Mouse (Mus musculus): Measurements from ENCODE around the gene Olfr896-ps1. TPM values are rescaled to one million over a fixed set of nuclear protein-coding genes. Genes with fewer than 3 reads are reported as not detected.

The Olfr896-ps1 gene
- not detected in 2 replicates for polyA plus RNA-seq (2012; rRNA removed)

DNA sequence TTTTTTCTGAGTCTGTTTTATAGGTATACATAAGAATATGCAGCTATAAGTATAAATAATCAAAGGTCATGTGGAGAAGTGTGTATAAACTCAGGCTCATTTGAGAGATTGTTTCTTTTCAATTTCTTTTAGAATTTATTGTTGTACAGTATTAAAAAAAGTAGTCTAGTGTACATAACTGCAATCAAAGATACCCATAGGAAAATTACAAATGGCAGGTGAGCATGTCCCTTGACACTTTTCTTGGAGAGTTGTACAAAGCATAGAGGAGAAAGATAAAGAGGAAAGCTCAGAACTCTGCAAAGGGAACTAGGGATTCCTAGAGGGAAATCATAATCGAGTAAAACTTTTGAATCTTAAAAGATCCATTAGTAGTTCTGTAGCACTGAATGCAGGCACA is at the start of gene Olfr896-ps1:
Gene Olfr896-ps1 (plus strand): TSS at position 301 of the 400 bp plus-strand sequence.
- no peaks in the 10 kb centered on the region for H3K27me3 ChIP-seq (ENCODE audit: control insufficient read depth, insufficient read depth, low read length)
- no peaks in the 10 kb centered on the region for H3K4me1 ChIP-seq (ENCODE audit: control insufficient read depth, insufficient read depth, insufficient read length, low read length)
- no peaks in the 10 kb centered on the region for H3K36me3 ChIP-seq (ENCODE audit: control insufficient read depth, insufficient read depth, low read length)
- 80% methylated on average over 1 of the region's 1 CpGs for WGBS
- no peak within 1 kb of the TSS for H3K27ac ChIP-seq (ENCODE audit: insufficient read depth, low read depth, low read length)
- no peak within 1 kb of the TSS for H3K4me3 ChIP-seq (ENCODE audit: low read depth, low read length)
- TF ChIP-seq CTCF (IDR thresholded peaks at IDR 0.05; ENCODE audit: extremely low read depth, insufficient read length, insufficient replicate concordance, low read depth, low read length) (no peak), POLR2A (IDR thresholded peaks at IDR 0.05; ENCODE audit: low read depth, low read length) (no peak)

DNA sequence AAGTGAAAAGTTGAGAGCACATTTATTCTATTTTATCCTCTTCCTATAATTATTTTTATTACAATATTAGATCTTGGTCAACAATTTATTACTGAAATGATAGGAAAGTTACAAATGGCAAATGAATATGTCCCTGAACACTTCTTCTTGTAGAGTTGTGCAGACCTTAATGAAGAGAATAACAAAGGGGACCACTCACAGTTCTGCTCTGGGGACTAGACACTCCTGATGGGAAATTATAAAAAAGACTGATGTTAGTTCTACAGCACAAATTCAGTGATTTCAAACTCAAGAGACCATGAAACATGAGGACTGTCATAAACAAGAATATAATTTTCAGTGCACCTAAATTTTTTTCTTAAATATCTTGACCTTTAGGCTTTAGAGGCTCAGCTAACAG is 38.4 kb upstream of the Olfr896-ps1 start, which contains the start of gene Olfr143:
Gene Olfr143 (plus strand): TSS at position 301 of the 400 bp plus-strand sequence.
- Histone ChIP-seq H3K27ac (ENCODE audit: insufficient read depth, low read depth, low read length) (no peak within 1 kb of the TSS), H3K27me3 (ENCODE audit: control insufficient read depth, insufficient read depth, low read length) (no peaks in the 10 kb centered on the region), H3K36me3 (ENCODE audit: control insufficient read depth, insufficient read depth, low read length) (no peaks in the 10 kb centered on the region), H3K4me1 (ENCODE audit: control insufficient read depth, insufficient read depth, insufficient read length, low read length) (no peaks in the 10 kb centered on the region), H3K4me3 (ENCODE audit: low read depth, low read length) (no peak within 1 kb of the TSS)
- TF ChIP-seq POLR2A (IDR thresholded peaks at IDR 0.05; ENCODE audit: low read depth, low read length) (no peak), CTCF (IDR thresholded peaks at IDR 0.05; ENCODE audit: extremely low read depth, insufficient read length, insufficient replicate concordance, low read depth, low read length) (no peak)

DNA sequence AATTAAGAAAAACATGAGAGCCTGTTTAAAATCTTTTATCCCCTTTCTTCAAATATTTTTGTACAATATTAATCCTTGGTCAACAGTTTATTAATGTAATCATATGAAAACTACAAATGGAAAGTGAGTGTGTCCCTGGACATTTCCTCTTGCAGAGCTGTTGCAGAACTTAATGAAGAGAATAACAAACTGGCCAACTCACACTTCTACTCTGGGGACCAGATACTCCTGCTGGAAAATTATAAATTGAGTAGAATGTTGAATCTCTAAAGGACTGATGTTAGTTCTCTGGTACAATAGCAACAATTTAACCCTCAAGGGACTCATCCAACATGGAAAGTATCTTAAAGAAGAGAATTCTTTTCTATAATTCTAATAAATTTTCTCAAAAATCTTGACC is 23.4 kb upstream of the Olfr896-ps1 start, which contains the start of gene Olfr895:
Gene Olfr895 (plus strand): TSS at position 301 of the 400 bp plus-strand sequence.
- H3K27ac ChIP-seq (ENCODE audit: insufficient read depth, low read depth, low read length): no peak within 1 kb of the TSS
- H3K36me3 ChIP-seq (ENCODE audit: control insufficient read depth, insufficient read depth, low read length): no peaks in the 10 kb centered on the region
- no peaks in the 10 kb centered on the region for H3K27me3 ChIP-seq (ENCODE audit: control insufficient read depth, insufficient read depth, low read length)
- H3K4me3 ChIP-seq (ENCODE audit: low read depth, low read length): no peak within 1 kb of the TSS
- TF ChIP-seq CTCF (IDR thresholded peaks at IDR 0.05; ENCODE audit: extremely low read depth, insufficient read length, insufficient replicate concordance, low read depth, low read length) (no peak), POLR2A (IDR thresholded peaks at IDR 0.05; ENCODE audit: low read depth, low read length) (no peak)
- H3K4me1 ChIP-seq (ENCODE audit: control insufficient read depth, insufficient read depth, insufficient read length, low read length): no peaks in the 10 kb centered on the region

DNA sequence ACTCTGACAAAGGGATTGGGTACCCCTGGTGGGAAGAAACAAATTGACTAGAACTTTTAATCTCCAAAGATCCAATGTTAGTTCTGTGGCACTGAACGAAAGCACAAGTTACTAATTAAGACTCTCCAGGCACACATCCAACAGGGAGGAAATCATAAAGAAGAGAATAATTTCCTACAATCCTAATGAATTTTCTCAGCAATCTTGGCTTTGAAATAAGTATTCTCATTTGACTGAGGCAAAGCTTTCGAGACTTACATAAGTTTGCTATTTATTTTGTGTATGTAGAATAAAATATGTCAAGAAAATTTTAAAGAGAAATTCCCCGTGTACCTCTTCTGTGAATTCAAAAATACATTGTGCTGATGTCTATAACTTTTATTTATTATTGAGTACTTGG is 37.9 kb downstream of the Olfr896-ps1 start, which contains the start of gene Olfr25:
Gene Olfr25 (plus strand): TSS at position 301 of the 400 bp plus-strand sequence.
- WGBS: 67% methylated on average over 3 of the region's 3 CpGs
- Histone ChIP-seq H3K4me3 (ENCODE audit: low read depth, low read length) (no peak within 1 kb of the TSS), H3K27ac (ENCODE audit: insufficient read depth, low read depth, low read length) (no peak within 1 kb of the TSS), H3K36me3 (ENCODE audit: control insufficient read depth, insufficient read depth, low read length) (no peaks in the 10 kb centered on the region), H3K4me1 (ENCODE audit: control insufficient read depth, insufficient read depth, insufficient read length, low read length) (no peaks in the 10 kb centered on the region), H3K27me3 (ENCODE audit: control insufficient read depth, insufficient read depth, low read length) (no peaks in the 10 kb centered on the region)
- TF ChIP-seq CTCF (IDR thresholded peaks at IDR 0.05; ENCODE audit: extremely low read depth, insufficient read length, insufficient replicate concordance, low read depth, low read length): no peak
- TF ChIP-seq POLR2A (IDR thresholded peaks at IDR 0.05; ENCODE audit: low read depth, low read length): no peak

Other genes starting within 250 kb of the Olfr896-ps1 start
- gene Olfr884, start 244.6 kb upstream of the Olfr896-ps1 start, polyA plus RNA-seq (2012; rRNA removed): not detected in 2 replicates
- not detected in 2 replicates for gene Olfr885, start 229.8 kb upstream of the Olfr896-ps1 start, polyA plus RNA-seq (2012; rRNA removed)
- not detected in 2 replicates for gene Olfr887, start 207.0 kb upstream of the Olfr896-ps1 start, polyA plus RNA-seq (2012; rRNA removed)
- not detected in 2 replicates for gene Olfr888, start 183.0 kb upstream of the Olfr896-ps1 start, polyA plus RNA-seq (2012; rRNA removed)
- gene Olfr889, start 175.9 kb upstream of the Olfr896-ps1 start, polyA plus RNA-seq (2012; rRNA removed): not detected in 2 replicates
- gene Olfr890, start 148.6 kb upstream of the Olfr896-ps1 start, polyA plus RNA-seq (2012; rRNA removed): not detected in 2 replicates
- not detected in 2 replicates for gene Olfr891, start 110.3 kb upstream of the Olfr896-ps1 start, polyA plus RNA-seq (2012; rRNA removed)
- not detected in 2 replicates for gene Olfr893, start 82.7 kb upstream of the Olfr896-ps1 start, polyA plus RNA-seq (2012; rRNA removed)
- gene Olfr894, start 73.1 kb upstream of the Olfr896-ps1 start, polyA plus RNA-seq (2012; rRNA removed): not detected in 2 replicates
- gene Olfr143, start 38.3 kb upstream of the Olfr896-ps1 start, polyA plus RNA-seq (2012; rRNA removed): not detected in 2 replicates
- not detected in 2 replicates for gene Olfr895, start 23.3 kb upstream of the Olfr896-ps1 start, polyA plus RNA-seq (2012; rRNA removed)
- not detected in 2 replicates for gene Olfr25, start 38.0 kb downstream of the Olfr896-ps1 start, polyA plus RNA-seq (2012; rRNA removed)
- gene Olfr898, start 57.3 kb downstream of the Olfr896-ps1 start, polyA plus RNA-seq (2012; rRNA removed): not detected in 2 replicates
- gene Olfr250, start 75.8 kb downstream of the Olfr896-ps1 start, polyA plus RNA-seq (2012; rRNA removed): not detected in 2 replicates
- not detected in 2 replicates for gene Olfr251, start 86.0 kb downstream of the Olfr896-ps1 start, polyA plus RNA-seq (2012; rRNA removed)
- gene Olfr147, start 110.6 kb downstream of the Olfr896-ps1 start, polyA plus RNA-seq (2012; rRNA removed): not detected in 2 replicates
- gene Olfr901, start 138.3 kb downstream of the Olfr896-ps1 start, polyA plus RNA-seq (2012; rRNA removed): not detected in 2 replicates
- not detected in 2 replicates for gene Olfr902, start 156.5 kb downstream of the Olfr896-ps1 start, polyA plus RNA-seq (2012; rRNA removed)
- gene Olfr904, start 172.0 kb downstream of the Olfr896-ps1 start, polyA plus RNA-seq (2012; rRNA removed): not detected in 2 replicates
- not detected in 2 replicates for gene Olfr905, start 180.0 kb downstream of the Olfr896-ps1 start, polyA plus RNA-seq (2012; rRNA removed)
- gene Olfr906, start 196.0 kb downstream of the Olfr896-ps1 start, polyA plus RNA-seq (2012; rRNA removed): not detected in 2 replicates
- gene Olfr907, start 204.7 kb downstream of the Olfr896-ps1 start, polyA plus RNA-seq (2012; rRNA removed): not detected in 2 replicates
- gene Olfr911-ps1, start 230.5 kb downstream of the Olfr896-ps1 start, polyA plus RNA-seq (2012; rRNA removed): not detected in 2 replicates
- not detected in 2 replicates for gene Olfr910, start 246.7 kb downstream of the Olfr896-ps1 start, polyA plus RNA-seq (2012; rRNA removed)